Mouse (Mus musculus): ENCODE data around the gene Stk25.
A peak's percentile ranks its signal among the peaks of the same experiment; 100 is the strongest.

The Stk25 gene

GRCm38 (mm10) chr1:93668791-93669548 is 10.5 kb upstream of the Stk25 start:
- peak; percentile 43 for DNase-seq (ENCODE audit: low spot score)

- DNase-seq (ENCODE audit: low spot score) = no peak
Observed at GRCm38 (mm10) chr1:93667760-93668400, 9.4 kb upstream of the Stk25 start.

GRCm38 (mm10) chr1:93657025-93657360 is 1.5 kb downstream of the Stk25 start:
- DNase-seq (ENCODE audit: low spot score) = no peak

GRCm38 (mm10) chr1:93656325-93657024 is 2.0 kb downstream of the Stk25 start:
- DNase-seq (ENCODE audit: low spot score) = no peak

- DNase-seq (ENCODE audit: low spot score) = no peak
Observed at GRCm38 (mm10) chr1:93654798-93655197, 3.7 kb downstream of the Stk25 start.

GRCm38 (mm10) chr1:93654275-93654674 is 4.2 kb downstream of the Stk25 start:
- no peak for DNase-seq (ENCODE audit: low spot score)

GRCm38 (mm10) chr1:93649604-93650172 is 8.8 kb downstream of the Stk25 start:
- DNase-seq (ENCODE audit: low spot score) = no peak

- no peak for DNase-seq (ENCODE audit: low spot score)
Observed at GRCm38 (mm10) chr1:93642692-93643091, 15.8 kb downstream of the Stk25 start.

GRCm38 (mm10) chr1:93641978-93642377 is 16.5 kb downstream of the Stk25 start:
- DNase-seq (ENCODE audit: low spot score) = no peak

GRCm38 (mm10) chr1:93636211-93636897 is 22.1 kb downstream of the Stk25 start:
- no peak for DNase-seq (ENCODE audit: low spot score)

- DNase-seq (ENCODE audit: low spot score) = peak; percentile 96
Observed at GRCm38 (mm10) chr1:93635580-93636192, 22.8 kb downstream of the Stk25 start.

GRCm38 (mm10) chr1:93635091-93635579 is 23.3 kb downstream of the Stk25 start:
- peak; percentile 21 for DNase-seq (ENCODE audit: low spot score)

- no peak for DNase-seq (ENCODE audit: low spot score)
Observed at GRCm38 (mm10) chr1:93634481-93634891, 24.0 kb downstream of the Stk25 start.

- DNase-seq (ENCODE audit: low spot score) = no peak
Observed at GRCm38 (mm10) chr1:93632723-93633122, 25.7 kb downstream of the Stk25 start.

GRCm38 (mm10) chr1:93630796-93631195 is 27.7 kb downstream of the Stk25 start:
- DNase-seq (ENCODE audit: low spot score) = no peak

- no peak for DNase-seq (ENCODE audit: low spot score)
Observed at GRCm38 (mm10) chr1:93624502-93624901, 34.0 kb downstream of the Stk25 start.

- no peak for DNase-seq (ENCODE audit: low spot score)
Observed at GRCm38 (mm10) chr1:93618948-93619347, 39.5 kb downstream of the Stk25 start.

- no peak for DNase-seq (ENCODE audit: low spot score)
Observed at GRCm38 (mm10) chr1:93618059-93618748, 40.3 kb downstream of the Stk25 start.

GRCm38 (mm10) chr1:93609762-93610161 is 48.7 kb downstream of the Stk25 start:
- no peak for DNase-seq (ENCODE audit: low spot score)

GRCm38 (mm10) chr1:93608696-93609245 is 49.7 kb downstream of the Stk25 start:
- DNase-seq (ENCODE audit: low spot score) = no peak

Data from urinary bladder, postnatal 10 days (tissue).